Mouse (Mus musculus): ENCODE data around the gene Ctbp2. TPM values are rescaled to one million over a fixed set of nuclear protein-coding genes. Genes with fewer than 3 reads are reported as not detected.

Ctbp2 gene
- polyA plus RNA-seq, 1 experiment = 43.2 TPM

GRCm38 (mm10) chr7:133116542-133116941 lies 7.6 kb downstream of the Ctbp2 start:
- no peaks in the 10 kb centered on the region for H3K36me3 ChIP-seq (ENCODE audit: control insufficient read depth, insufficient read depth)
- TF ChIP-seq USF1 (IDR thresholded peaks at IDR 0.05; ENCODE audit: low read depth) (no peak), MYOG (IDR thresholded peaks at IDR 0.05; ENCODE audit: control insufficient read depth, extremely low read depth, insufficient read length) (no peak), MAX (IDR thresholded peaks at IDR 0.05) (no peak), CEBPB (IDR thresholded peaks at IDR 0.05; ENCODE audit: low read depth) (no peak), MYOD1 (IDR thresholded peaks at IDR 0.05; ENCODE audit: control insufficient read depth, insufficient read length, low read depth) (no peak)
- no peak overlapping the region for H3K4me3 ChIP-seq (ENCODE audit: insufficient read depth, poor library complexity, severe bottlenecking)
- no peak overlapping the region for H3ac ChIP-seq (ENCODE audit: control insufficient read depth, insufficient read length, low read depth)
- H3K79me2 ChIP-seq (ENCODE audit: control insufficient read depth, insufficient read depth) = peaks cover 100% of the 10 kb centered on the region
- no peaks in the 10 kb centered on the region for H3K27me3 ChIP-seq (ENCODE audit: control insufficient read depth, insufficient read depth, insufficient read length)
- peaks cover 89% of the 10 kb centered on the region for H3K79me3 ChIP-seq (ENCODE audit: low read depth)

GRCm38 (mm10) chr7:133115886-133116285 lies 8.3 kb downstream of the Ctbp2 start:
- TF ChIP-seq MAX (IDR thresholded peaks at IDR 0.05) (no peak), FOSL1 (IDR thresholded peaks at IDR 0.05; ENCODE audit: insufficient read depth, low read length, poor library complexity, severe bottlenecking) (no peak), MYOD1 (IDR thresholded peaks at IDR 0.05; ENCODE audit: control insufficient read depth, insufficient read length, low read depth) (no peak), CTCF (IDR thresholded peaks at IDR 0.05; ENCODE audit: control insufficient read depth, insufficient read depth, insufficient read length) (no peak), USF1 (IDR thresholded peaks at IDR 0.05; ENCODE audit: low read depth) (no peak), CEBPB (IDR thresholded peaks at IDR 0.05; ENCODE audit: low read depth) (no peak), MYOG (IDR thresholded peaks at IDR 0.05; ENCODE audit: control insufficient read depth, extremely low read depth, insufficient read length) (no peak)
- Histone ChIP-seq H3K79me3 (ENCODE audit: low read depth) (peaks cover 92% of the 10 kb centered on the region), H3K4me3 (ENCODE audit: insufficient read depth, poor library complexity, severe bottlenecking) (no peak overlapping the region), H3K36me3 (ENCODE audit: control insufficient read depth, insufficient read depth) (no peaks in the 10 kb centered on the region), H3ac (ENCODE audit: control insufficient read depth, insufficient read length, low read depth) (no peak overlapping the region), H3K27me3 (ENCODE audit: control insufficient read depth, insufficient read depth, insufficient read length) (no peaks in the 10 kb centered on the region), H3K79me2 (ENCODE audit: control insufficient read depth, insufficient read depth) (peaks cover 100% of the 10 kb centered on the region)

DNA sequence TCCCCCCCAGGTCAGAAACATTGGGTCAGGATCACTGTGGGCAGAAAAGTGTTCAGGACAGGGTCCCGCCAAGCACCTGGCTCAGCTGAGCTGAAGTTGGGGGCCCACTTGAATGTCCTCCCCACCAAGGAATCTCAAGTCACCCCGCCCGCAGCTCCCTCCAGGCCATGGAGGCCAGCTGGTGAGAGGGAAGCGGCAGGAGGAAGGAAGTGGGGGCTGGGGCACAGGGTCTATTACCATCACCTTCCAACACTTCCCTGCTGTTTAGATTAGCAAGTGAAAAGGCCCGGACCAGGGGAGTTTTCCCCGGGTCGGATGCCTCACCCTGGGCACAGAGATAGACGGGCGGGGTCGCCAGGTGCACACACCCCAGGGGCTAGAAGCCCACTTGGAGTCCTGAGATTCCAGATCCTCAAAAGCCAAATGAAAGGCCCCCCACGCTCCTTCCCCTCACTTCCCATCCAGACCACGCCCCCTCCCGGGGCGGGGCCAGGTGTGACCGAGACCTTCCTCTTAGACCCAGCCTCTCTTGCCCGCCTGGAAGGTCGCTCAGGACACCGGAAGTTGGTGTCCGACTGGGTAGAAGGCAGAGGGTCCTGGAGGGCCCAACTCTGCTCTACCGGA lies 9.2 kb downstream of the Ctbp2 start:
- peaks cover 92% of the 10 kb centered on the region for H3K79me3 ChIP-seq (ENCODE audit: low read depth)
- H3K4me3 ChIP-seq (ENCODE audit: insufficient read depth, poor library complexity, severe bottlenecking) = no peak overlapping the region
- no peak overlapping the region for H3ac ChIP-seq (ENCODE audit: control insufficient read depth, insufficient read length, low read depth)
- no peak for TF ChIP-seq CTCF (IDR thresholded peaks at IDR 0.05; ENCODE audit: control insufficient read depth, insufficient read depth, insufficient read length)
- TF ChIP-seq MYOD1 (IDR thresholded peaks at IDR 0.05; ENCODE audit: control insufficient read depth, insufficient read length, low read depth) = no peak
- TF ChIP-seq MYOG (IDR thresholded peaks at IDR 0.05; ENCODE audit: control insufficient read depth, extremely low read depth, insufficient read length) = no peak
- TF ChIP-seq FOSL1 (IDR thresholded peaks at IDR 0.05; ENCODE audit: insufficient read depth, low read length, poor library complexity, severe bottlenecking) = no peak
- no peak for TF ChIP-seq CEBPB (IDR thresholded peaks at IDR 0.05; ENCODE audit: low read depth)
- no peak for TF ChIP-seq MAX (IDR thresholded peaks at IDR 0.05)
- no peak for TF ChIP-seq USF1 (IDR thresholded peaks at IDR 0.05; ENCODE audit: low read depth)
- H3K27me3 ChIP-seq (ENCODE audit: control insufficient read depth, insufficient read depth, insufficient read length) = no peaks in the 10 kb centered on the region
- H3K36me3 ChIP-seq (ENCODE audit: control insufficient read depth, insufficient read depth) = no peaks in the 10 kb centered on the region
- peaks cover 100% of the 10 kb centered on the region for H3K79me2 ChIP-seq (ENCODE audit: control insufficient read depth, insufficient read depth)

DNA sequence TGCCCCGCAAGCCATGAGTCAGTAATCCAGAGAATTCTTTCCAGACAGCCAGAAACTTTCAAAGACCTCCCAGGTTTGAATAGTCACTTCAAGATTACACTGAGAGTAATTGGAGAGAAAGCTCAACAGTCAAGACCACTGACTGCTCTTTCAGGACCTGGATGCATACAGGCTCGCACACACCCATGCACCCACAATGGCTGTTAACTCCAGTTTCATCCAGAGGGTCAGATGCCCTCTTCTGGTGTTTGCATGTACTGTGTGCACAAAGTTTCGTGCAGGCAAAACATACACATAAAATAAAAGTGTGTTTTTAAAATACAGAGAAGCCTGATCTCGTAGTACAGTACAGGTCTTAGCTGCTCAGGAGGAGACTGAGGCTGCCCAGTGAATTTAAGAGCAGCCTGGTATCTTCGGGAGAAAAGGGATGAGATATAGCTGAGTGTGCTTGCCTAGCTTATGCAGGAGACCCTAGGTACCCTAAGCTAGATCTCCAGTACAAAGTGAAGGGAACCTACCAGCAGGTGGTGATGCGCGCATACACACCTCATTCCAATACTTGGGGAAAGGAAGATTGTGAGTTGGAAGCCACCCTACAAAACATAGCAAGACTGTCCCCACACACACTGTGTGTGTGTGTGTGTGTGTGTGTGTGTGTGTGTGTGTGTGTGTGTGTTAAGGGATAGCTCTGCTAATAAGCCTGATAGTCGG lies 10.8 kb downstream of the Ctbp2 start:
- no peak overlapping the region for H3K4me3 ChIP-seq (ENCODE audit: insufficient read depth, poor library complexity, severe bottlenecking)
- no peak overlapping the region for H3ac ChIP-seq (ENCODE audit: control insufficient read depth, insufficient read length, low read depth)
- peaks cover 100% of the 10 kb centered on the region for H3K79me2 ChIP-seq (ENCODE audit: control insufficient read depth, insufficient read depth)
- no peaks in the 10 kb centered on the region for H3K27me3 ChIP-seq (ENCODE audit: control insufficient read depth, insufficient read depth, insufficient read length)
- H3K79me3 ChIP-seq (ENCODE audit: low read depth) = peaks cover 91% of the 10 kb centered on the region
- H3K36me3 ChIP-seq (ENCODE audit: control insufficient read depth, insufficient read depth) = no peaks in the 10 kb centered on the region
- TF ChIP-seq CEBPB (IDR thresholded peaks at IDR 0.05; ENCODE audit: low read depth) = no peak
- no peak for TF ChIP-seq MYOG (IDR thresholded peaks at IDR 0.05; ENCODE audit: control insufficient read depth, extremely low read depth, insufficient read length)
- TF ChIP-seq USF1 (IDR thresholded peaks at IDR 0.05; ENCODE audit: low read depth) = no peak
- no peak for TF ChIP-seq FOSL1 (IDR thresholded peaks at IDR 0.05; ENCODE audit: insufficient read depth, low read length, poor library complexity, severe bottlenecking)
- no peak for TF ChIP-seq MYOD1 (IDR thresholded peaks at IDR 0.05; ENCODE audit: control insufficient read depth, insufficient read length, low read depth)
- peak; percentile 4 for TF ChIP-seq CTCF (IDR thresholded peaks at IDR 0.05; ENCODE audit: control insufficient read depth, insufficient read depth, insufficient read length)
- no peak for TF ChIP-seq MAX (IDR thresholded peaks at IDR 0.05)

- peaks cover 92% of the 10 kb centered on the region for H3K79me3 ChIP-seq (ENCODE audit: low read depth)
- H3K4me3 ChIP-seq (ENCODE audit: insufficient read depth, poor library complexity, severe bottlenecking) = no peak overlapping the region
- H3K79me2 ChIP-seq (ENCODE audit: control insufficient read depth, insufficient read depth) = peaks cover 100% of the 10 kb centered on the region
- H3K27me3 ChIP-seq (ENCODE audit: control insufficient read depth, insufficient read depth, insufficient read length) = no peaks in the 10 kb centered on the region
- H3K36me3 ChIP-seq (ENCODE audit: control insufficient read depth, insufficient read depth) = no peaks in the 10 kb centered on the region
- no peak overlapping the region for H3ac ChIP-seq (ENCODE audit: control insufficient read depth, insufficient read length, low read depth)
- TF ChIP-seq CTCF (IDR thresholded peaks at IDR 0.05; ENCODE audit: control insufficient read depth, insufficient read depth, insufficient read length) = no peak
- TF ChIP-seq CEBPB (IDR thresholded peaks at IDR 0.05; ENCODE audit: low read depth) = no peak
- TF ChIP-seq USF1 (IDR thresholded peaks at IDR 0.05; ENCODE audit: low read depth) = no peak
- TF ChIP-seq MAX (IDR thresholded peaks at IDR 0.05) = no peak
- TF ChIP-seq MYOG (IDR thresholded peaks at IDR 0.05; ENCODE audit: control insufficient read depth, extremely low read depth, insufficient read length) = no peak
- no peak for TF ChIP-seq FOSL1 (IDR thresholded peaks at IDR 0.05; ENCODE audit: insufficient read depth, low read length, poor library complexity, severe bottlenecking)
- TF ChIP-seq MYOD1 (IDR thresholded peaks at IDR 0.05; ENCODE audit: control insufficient read depth, insufficient read length, low read depth) = no peak
Measured at GRCm38 (mm10) chr7:133112351-133112831, 11.8 kb downstream of the Ctbp2 start.
